Mouse (Mus musculus): ENCODE measurements at regions not wholly inside any gene's neighbourhood (a gene's known extent, or its start where the extent isn't known, plus 50 kb on each side); places are given as distances from the start of the nearest gene placed in this dataset.
A peak's percentile ranks its signal among the peaks of the same experiment; 100 is the strongest.
"Not testable (repeated sequence)": the region's sequence is repeated elsewhere in the genome, so short reads cannot be mapped to it uniquely, and the experiment has no call there.

- DNase-seq (ENCODE audit: low spot score in 2 of 2), result no peak
Observed at GRCm38 (mm10) chr7:116596914-116597313, 92.7 kb downstream of the Nucb2 start.

- DNase-seq (ENCODE audit: low spot score in 2 of 2), result no peak
Observed at GRCm38 (mm10) chr7:116600340-116600739, 96.2 kb downstream of the Nucb2 start.

GRCm38 (mm10) chr7:116603167-116603839 lies 99.1 kb downstream of the Nucb2 start:
- DNase-seq (ENCODE audit: low spot score in 2 of 2), result no peak

- DNase-seq (ENCODE audit: low spot score in 2 of 2), result no peak
Observed at GRCm38 (mm10) chr7:116603840-116604194, 99.6 kb downstream of the Nucb2 start.

- no peak for DNase-seq (ENCODE audit: low spot score in 2 of 2)
Observed at GRCm38 (mm10) chr7:116606255-116606654, 102.1 kb downstream of the Nucb2 start.

GRCm38 (mm10) chr7:116606751-116607483 lies 102.7 kb downstream of the Nucb2 start:
- no peak for DNase-seq (ENCODE audit: low spot score in 2 of 2)

DNA sequence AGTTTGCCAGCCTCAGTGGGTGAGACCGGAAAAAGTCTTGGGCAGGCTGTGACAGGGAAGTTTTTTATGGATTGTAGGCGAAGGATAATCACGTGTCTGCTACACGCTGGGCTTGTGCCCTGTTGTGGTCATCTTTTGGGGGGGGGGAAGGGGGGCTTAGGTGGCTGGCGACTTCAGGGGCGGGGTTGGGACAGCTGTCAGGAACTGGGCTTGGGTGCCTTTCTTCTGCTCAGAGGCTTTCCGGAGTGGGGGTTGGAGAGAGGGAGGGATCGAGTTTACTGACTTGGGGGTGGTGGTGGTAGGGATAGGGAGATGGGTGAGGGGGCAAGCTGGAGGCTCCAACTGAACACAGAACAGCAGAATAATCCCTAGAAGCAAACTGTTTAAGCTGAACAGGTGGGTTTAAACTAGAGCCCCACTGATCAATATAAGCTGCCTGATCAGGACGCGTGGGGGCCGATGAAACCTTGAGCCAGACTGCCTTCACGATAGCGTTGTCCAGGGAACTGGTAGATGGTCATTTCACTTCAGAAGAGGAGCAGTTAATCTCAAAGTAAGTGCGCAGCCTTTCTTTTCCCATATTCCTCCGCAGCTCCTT lies 103.6 kb downstream of the Nucb2 start:
- no peak for DNase-seq (ENCODE audit: low spot score in 2 of 2)

DNA sequence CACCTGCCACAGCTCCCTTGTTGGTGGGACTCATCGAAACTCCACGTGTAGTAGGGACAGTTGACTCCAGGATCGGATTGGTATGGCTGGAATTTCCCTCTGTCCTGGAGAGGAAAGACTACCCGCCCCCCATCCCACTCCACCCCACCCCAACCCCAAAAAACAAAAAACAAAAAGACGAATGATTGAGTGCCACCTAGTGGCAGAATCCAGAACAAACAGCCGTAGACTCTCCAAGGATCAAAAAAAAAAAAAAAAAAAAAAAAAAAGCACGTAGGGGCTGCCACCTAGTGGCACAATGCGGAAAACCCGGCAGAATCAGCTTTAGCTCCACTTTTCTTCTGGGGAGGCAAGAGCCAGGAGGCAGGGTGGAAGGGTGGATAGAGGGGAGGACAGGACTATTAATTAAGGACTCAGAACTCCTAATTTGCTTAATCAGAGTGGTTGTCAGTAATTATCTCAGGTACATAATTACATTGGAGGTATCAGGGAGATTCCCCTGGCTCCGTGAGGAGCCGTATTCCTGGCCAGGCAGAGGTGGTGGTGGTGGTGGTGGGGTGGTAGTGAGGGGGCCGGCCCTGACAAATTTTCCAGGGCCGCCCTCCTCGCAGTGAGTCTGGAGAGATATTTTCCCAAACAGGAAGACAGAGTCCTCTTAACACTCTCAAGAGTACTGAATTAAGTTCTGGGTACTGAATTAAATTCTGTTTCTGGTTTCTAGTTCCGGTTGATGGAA lies 104.3 kb downstream of the Nucb2 start:
- peak; percentile 17 to 24 for DNase-seq (ENCODE audit: low spot score in 2 of 2)

GRCm38 (mm10) chr7:116609406-116609805 lies 105.2 kb downstream of the Nucb2 start:
- no peak for DNase-seq (ENCODE audit: low spot score in 2 of 2)

GRCm38 (mm10) chr7:116609906-116610305 lies 105.7 kb downstream of the Nucb2 start:
- DNase-seq (ENCODE audit: low spot score in 2 of 2), result no peak

DNA sequence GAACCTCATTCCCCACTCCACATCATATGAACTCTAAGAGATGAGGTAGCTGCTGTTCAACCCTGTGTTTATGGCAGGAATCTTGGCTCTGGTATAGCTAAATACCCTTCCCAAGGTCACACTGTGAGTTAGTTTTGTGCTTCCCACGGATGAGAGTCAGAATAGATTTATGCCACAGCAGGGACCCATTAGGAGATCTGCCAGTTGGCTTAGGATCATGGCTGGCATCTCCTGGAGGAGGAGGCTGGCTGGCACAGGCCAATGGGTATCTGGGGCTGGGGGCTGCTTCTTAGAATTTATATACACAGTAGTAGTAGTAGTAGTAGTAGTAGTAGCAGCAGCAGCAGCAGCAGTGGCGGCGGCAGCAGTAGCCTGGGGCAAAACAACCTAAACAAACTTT lies 111.8 kb downstream of the Nucb2 start:
- no peak for DNase-seq (ENCODE audit: low spot score in 2 of 2)

- DNase-seq (ENCODE audit: low spot score in 2 of 2), result no peak
Observed at GRCm38 (mm10) chr7:116619636-116620035, 115.5 kb downstream of the Nucb2 start.

- no peak for DNase-seq (ENCODE audit: low spot score in 2 of 2)
Observed at GRCm38 (mm10) chr7:116620381-116620780, 116.2 kb downstream of the Nucb2 start.

- no peak for DNase-seq (ENCODE audit: low spot score in 2 of 2)
Observed at GRCm38 (mm10) chr7:116633210-116633609, 129.0 kb downstream of the Nucb2 start.

GRCm38 (mm10) chr7:116644902-116645650 lies 140.9 kb downstream of the Nucb2 start:
- peak; percentile 7 to 9 for DNase-seq (ENCODE audit: low spot score in 2 of 2)

DNA sequence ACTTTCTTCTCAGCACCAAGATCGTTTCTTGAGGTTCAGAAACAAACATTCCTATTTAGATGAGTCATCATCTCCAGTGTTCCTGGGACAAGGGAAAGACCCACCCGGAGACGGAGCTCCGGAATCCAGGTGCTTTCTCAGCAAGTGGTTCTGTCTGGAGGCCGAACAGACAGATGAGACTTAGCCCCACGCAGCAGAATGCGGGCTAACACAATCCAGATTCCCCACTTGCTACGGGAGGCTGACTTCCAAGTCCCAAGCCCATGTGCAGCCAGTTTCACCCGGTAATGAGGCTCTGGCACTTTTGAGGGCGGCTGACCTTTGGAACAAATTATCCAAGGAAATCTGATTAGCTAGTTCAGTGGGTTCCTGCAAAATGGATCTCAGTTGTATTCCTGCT lies 150.3 kb downstream of the Nucb2 start:
- no peak for DNase-seq (ENCODE audit: low spot score in 2 of 2)

DNA sequence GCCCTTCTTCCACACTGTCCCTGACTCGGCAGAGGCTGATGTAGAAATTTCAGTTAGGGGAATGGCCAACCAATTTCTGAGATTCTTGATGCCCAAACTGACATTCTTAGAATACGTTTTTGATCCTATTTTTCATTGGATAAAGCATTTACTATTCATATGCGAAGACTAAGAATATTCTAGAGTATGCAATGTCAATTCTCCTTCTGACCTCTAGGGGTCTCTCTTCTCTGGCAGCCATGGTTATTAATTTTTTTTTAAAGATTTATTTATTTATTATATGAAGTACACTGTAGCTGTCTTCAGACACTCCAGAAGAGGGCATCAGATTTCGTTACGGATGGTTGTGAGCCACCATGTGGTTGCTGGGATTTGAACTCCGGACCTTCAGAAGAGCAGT lies 152.9 kb downstream of the Nucb2 start:
- not testable (repeated sequence) for DNase-seq (ENCODE audit: low spot score in 2 of 2)

GRCm38 (mm10) chr7:116665581-116665980 lies 161.4 kb downstream of the Nucb2 start:
- DNase-seq (ENCODE audit: low spot score in 2 of 2), result no peak

- DNase-seq (ENCODE audit: low spot score in 2 of 2), result no peak
Observed at GRCm38 (mm10) chr7:116674199-116675019, 170.2 kb downstream of the Nucb2 start.

DNA sequence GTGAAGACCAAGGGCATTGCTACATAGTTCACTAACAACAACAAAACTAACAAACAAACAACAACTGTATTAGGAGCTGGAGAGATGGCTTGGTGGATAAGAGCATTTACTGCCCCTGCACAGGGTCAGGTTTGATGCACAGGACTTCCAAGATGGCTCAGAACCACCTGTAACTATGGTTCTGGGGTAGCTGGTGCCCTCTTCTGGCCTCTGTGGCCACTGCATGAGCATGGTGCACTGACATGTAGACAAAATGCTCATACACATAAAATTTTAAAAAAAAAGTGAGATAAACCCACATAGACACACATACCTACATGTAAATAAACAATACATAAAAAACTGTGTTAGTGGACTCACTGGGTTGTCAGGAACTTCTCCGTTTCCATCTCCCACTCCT lies 172.5 kb downstream of the Nucb2 start:
- DNase-seq (ENCODE audit: low spot score in 2 of 2), result no peak

- no peak for DNase-seq (ENCODE audit: low spot score in 2 of 2)
Observed at GRCm38 (mm10) chr7:116679195-116679594, 175.0 kb downstream of the Nucb2 start.
